Mouse (Mus musculus) ES-E14 (cell line): ENCODE data around the gene Gm20605. TPM values are rescaled to one million over a fixed set of nuclear protein-coding genes. Genes with fewer than 3 reads are reported as not detected.
A peak's percentile ranks its signal among the peaks of the same experiment; 100 is the strongest.

Source experiments
- DNase-seq: peaks from one replicate; pipeline ENCODE4 v3.0.0-alpha.2; 2013; ENCODE audit warnings: low read depth, low spot score
- H3K27ac ChIP-seq: 2 replicates; pipeline ENCODE4 v1.5.1; 2012; ENCODE audit warnings: low read depth, mild to moderate bottlenecking, low read length, moderate library complexity, mixed read lengths; ENCODE audit not compliant: poor library complexity, insufficient read depth, severe bottlenecking
- H3K36me3 ChIP-seq: 2 replicates; pipeline ENCODE4 v1.6.1; 2012; ENCODE audit warnings: mild to moderate bottlenecking, low read length, moderate library complexity, mixed read lengths; ENCODE audit not compliant: control insufficient read depth, poor library complexity, insufficient read depth, severe bottlenecking
- H3K4me1 ChIP-seq, 2 experiments: fragments of 150-350 bp in 1 of 2; sonication (generic) in 1 of 2; 2 replicates each; pipeline ENCODE4 v1.6.1; 2012; ENCODE audit warnings: low read length in 2 of 2, mild to moderate bottlenecking in 1 of 2, mixed read lengths in 1 of 2; ENCODE audit not compliant: control insufficient read depth in 2 of 2, insufficient read depth in 2 of 2, poor library complexity in 1 of 2
- H3K4me3 ChIP-seq, 2 experiments: fragments of 150-350 bp in 1 of 2; sonication (generic) in 1 of 2; 2 replicates each; pipeline ENCODE4 v1.5.1; 2012; ENCODE audit warnings: low read length in 2 of 2, low read depth in 1 of 2, mild to moderate bottlenecking in 1 of 2, mixed read lengths in 1 of 2; ENCODE audit not compliant: insufficient read depth in 1 of 2, poor library complexity in 1 of 2, severe bottlenecking in 1 of 2
- H3K9ac ChIP-seq: 2 replicates; pipeline ENCODE4 v1.6.1; 2012; ENCODE audit warnings: low read depth, mild to moderate bottlenecking, low read length, mixed read lengths; ENCODE audit not compliant: poor library complexity, insufficient read depth, severe bottlenecking
- H3K9me3 ChIP-seq: fragments of 150-350 bp; sonication (generic); 2 replicates; pipeline ENCODE4 v1.6.1; 2012; ENCODE audit warnings: low read depth, mild to moderate bottlenecking, low read length; ENCODE audit not compliant: control insufficient read depth, insufficient read depth
- CHD2 ChIP-seq: IDR thresholded peaks from 2 replicates; pipeline ENCODE4 v1.6.1; 2014; ENCODE audit warnings: mild to moderate bottlenecking, low read depth, low read length, inconsistent platforms
- HCFC1 ChIP-seq: IDR thresholded peaks from 2 replicates; pipeline ENCODE4 v1.6.1; 2012; ENCODE audit warnings: low read length, inconsistent platforms, borderline replicate concordance; ENCODE audit not compliant: insufficient read depth
- MAFK ChIP-seq: IDR thresholded peaks from 2 replicates; pipeline ENCODE4 v1.6.1; 2014; ENCODE audit warnings: mild to moderate bottlenecking, low read depth, low read length, inconsistent platforms; ENCODE audit not compliant: insufficient read depth
- ZC3H11A ChIP-seq: IDR thresholded peaks from 2 replicates; pipeline ENCODE4 v1.6.1; 2012; ENCODE audit warnings: low read depth, mild to moderate bottlenecking, inconsistent platforms, low read length, borderline replicate concordance
- ZNF384 ChIP-seq: IDR thresholded peaks from 2 replicates; pipeline ENCODE4 v1.6.1; 2012; ENCODE audit warnings: low read depth, low read length, inconsistent platforms
- in situ Hi-C, 2 experiments: fragments of 600-800 bp; cut with MboI; formaldehyde crosslinking; loops; one replicate each; pipeline ENCODE4 v1.15.1; 2025; ENCODE audit warnings: low sequenced_read_pairs in 2 of 2, inconsistent platforms in 1 of 2; ENCODE audit not compliant: unreplicated experiment in 2 of 2
- total RNA-seq: library from RNA; depleted of rRNA; stranded (reverse); fragments of 300-350 nt; gene quantifications from 2 replicates; pipeline ENCODE4 v1.2.3, GENCODE M21; 2012

Gene Gm20605
- total RNA-seq, 1 experiment: 7.8 TPM

GRCm38 (mm10) chr5:137627991-137628390, 984 bp upstream of the Gm20605 start:
- in situ Hi-C loops: no loop called here
- H3K27ac ChIP-seq: peak overlapping the region; percentile 80; the same call in 1 of the 2 replicates
- no peaks in the 10 kb centered on the region for H3K9me3 ChIP-seq
- H3K36me3 ChIP-seq: no peaks in the 10 kb centered on the region; the same call in 1 of the 2 replicates
- peak overlapping the region; percentile 88 to 94 for H3K4me3 ChIP-seq
- peaks cover 0 to 21% of the 10 kb centered on the region in 2 experiments; a peak in 1 of 4 replicates for H3K4me1 ChIP-seq
- peak overlapping the region; percentile 90 for H3K9ac ChIP-seq
- DNase-seq: no peak
- TF ChIP-seq ZNF384 (no peak), HCFC1 (no peak), ZC3H11A (no peak), CHD2 (no peak), MAFK (no peak)

- H3K27ac ChIP-seq: peak overlapping the region; percentile 95
- H3K9me3 ChIP-seq: no peaks in the 10 kb centered on the region
- in situ Hi-C loops: no loop called here
- peak overlapping the region; percentile 97 to 99 for H3K4me3 ChIP-seq
- peaks cover 7% of the 10 kb centered on the region for H3K36me3 ChIP-seq
- H3K4me1 ChIP-seq: peaks cover under 1 to 29% of the 10 kb centered on the region in 2 experiments; a peak in 2 of 4 replicates
- no peak for DNase-seq
- peak overlapping the region; percentile 95 for H3K9ac ChIP-seq
- peak; percentile 9; the same call in 1 of the 2 replicates for TF ChIP-seq HCFC1
- TF ChIP-seq CHD2: no peak
These were observed 339 bp downstream of the Gm20605 start for GRCm38 (mm10) chr5:137629306-137629721.

- Histone ChIP-seq H3K36me3 (peaks cover 7% of the 10 kb centered on the region), H3K4me3 (peak overlapping the region; percentile 97 to 99), H3K27ac (peak overlapping the region; percentile 95), H3K9ac (peak overlapping the region; percentile 95), H3K9me3 (no peaks in the 10 kb centered on the region), H3K4me1 (peaks cover 2 to 24% of the 10 kb centered on the region in 2 experiments; a peak in 2 of 4 replicates)
- TF ChIP-seq CHD2 (no peak), HCFC1 (no peak), ZC3H11A (no peak), MAFK (no peak), ZNF384 (no peak)
- DNase-seq: no peak
- in situ Hi-C loops: no loop called here
These were observed 1.1 kb downstream of the Gm20605 start for GRCm38 (mm10) chr5:137629906-137630545.

- Histone ChIP-seq H3K36me3 (peaks cover 12% of the 10 kb centered on the region), H3K27ac (peak overlapping the region; percentile 95), H3K9ac (peak overlapping the region; percentile 95), H3K9me3 (no peaks in the 10 kb centered on the region), H3K4me1 (peaks cover 2 to 24% of the 10 kb centered on the region in 2 experiments; a peak in 2 of 4 replicates), H3K4me3 (peak overlapping the region; percentile 97 to 99)
- in situ Hi-C loops: no loop called here
- TF ChIP-seq ZNF384 (no peak), ZC3H11A (no peak), CHD2 (no peak), HCFC1 (no peak; the same call in 1 of the 2 replicates), MAFK (no peak)
- DNase-seq: no peak
These were observed 1.6 kb downstream of the Gm20605 start for GRCm38 (mm10) chr5:137630602-137631001.
